Mouse (Mus musculus): ENCODE data around the gene Sympk. TPM values are rescaled to one million over a fixed set of nuclear protein-coding genes. Genes with fewer than 3 reads are reported as not detected.

Sympk gene
- polyA plus RNA-seq, 1 experiment from 2014 or later = 18.5 TPM

- no peak for DNase-seq (ENCODE audit: low spot score)
Measured at GRCm38 (mm10) chr7:19007026-19007977, 16.9 kb upstream of the Sympk start.

- DNase-seq (ENCODE audit: low spot score) = no peak
Measured at GRCm38 (mm10) chr7:19010581-19010980, 13.6 kb upstream of the Sympk start.

GRCm38 (mm10) chr7:19012025-19012621 lies 12.1 kb upstream of the Sympk start:
- DNase-seq (ENCODE audit: low spot score) = no peak

- no peak for DNase-seq (ENCODE audit: low spot score)
Measured at GRCm38 (mm10) chr7:19012882-19013281, 11.3 kb upstream of the Sympk start.

GRCm38 (mm10) chr7:19014452-19014851 lies 9.7 kb upstream of the Sympk start:
- no peak for DNase-seq (ENCODE audit: low spot score)

GRCm38 (mm10) chr7:19016042-19016441 lies 8.1 kb upstream of the Sympk start:
- no peak for DNase-seq (ENCODE audit: low spot score)

- DNase-seq (ENCODE audit: low spot score) = no peak
Measured at GRCm38 (mm10) chr7:19017909-19018308, 6.3 kb upstream of the Sympk start.

GRCm38 (mm10) chr7:19021048-19021447 lies 3.1 kb upstream of the Sympk start:
- no peak for DNase-seq (ENCODE audit: low spot score)

- no peak for DNase-seq (ENCODE audit: low spot score)
Measured at GRCm38 (mm10) chr7:19022189-19022958, 1.8 kb upstream of the Sympk start.

GRCm38 (mm10) chr7:19023357-19023814 lies 791 bp upstream of the Sympk start, which contains the start of gene Foxa3:
TSS of gene Foxa3 (minus strand) at chr7:19023538.
- peak; percentile 50 for DNase-seq (ENCODE audit: low spot score)

GRCm38 (mm10) chr7:19024581-19025255 lies 541 bp downstream of the Sympk start:
- DNase-seq (ENCODE audit: low spot score) = no peak

- no peak for DNase-seq (ENCODE audit: low spot score)
Measured at GRCm38 (mm10) chr7:19028067-19028466, 3.9 kb downstream of the Sympk start.

- DNase-seq (ENCODE audit: low spot score) = peak; percentile 71
Measured at GRCm38 (mm10) chr7:19029084-19029653, 5.0 kb downstream of the Sympk start.

- no peak for DNase-seq (ENCODE audit: low spot score)
Measured at GRCm38 (mm10) chr7:19031641-19032040, 7.5 kb downstream of the Sympk start.

GRCm38 (mm10) chr7:19044616-19045015 lies 20.4 kb downstream of the Sympk start:
- no peak for DNase-seq (ENCODE audit: low spot score)

- no peak for DNase-seq (ENCODE audit: low spot score)
Measured at GRCm38 (mm10) chr7:19046286-19047069, 22.3 kb downstream of the Sympk start.

- DNase-seq (ENCODE audit: low spot score) = no peak
Measured at GRCm38 (mm10) chr7:19048006-19048527, 23.9 kb downstream of the Sympk start.

GRCm38 (mm10) chr7:19049252-19049651 lies 25.1 kb downstream of the Sympk start:
- DNase-seq (ENCODE audit: low spot score) = no peak

GRCm38 (mm10) chr7:19050172-19050571 lies 26.0 kb downstream of the Sympk start:
- no peak for DNase-seq (ENCODE audit: low spot score)

- no peak for DNase-seq (ENCODE audit: low spot score)
Measured at GRCm38 (mm10) chr7:19051161-19051560, 27.0 kb downstream of the Sympk start.

All from thymus, postnatal 0 days (tissue).